Mouse (Mus musculus): ENCODE results near the gene Ccdc191. TPM values are rescaled to one million over a fixed set of nuclear protein-coding genes. Genes with fewer than 3 reads are reported as not detected.

Ccdc191 gene
- total and polyA plus RNA-seq, 2 experiments from 2014 or later = 0.04 to 5.8 TPM

DNA sequence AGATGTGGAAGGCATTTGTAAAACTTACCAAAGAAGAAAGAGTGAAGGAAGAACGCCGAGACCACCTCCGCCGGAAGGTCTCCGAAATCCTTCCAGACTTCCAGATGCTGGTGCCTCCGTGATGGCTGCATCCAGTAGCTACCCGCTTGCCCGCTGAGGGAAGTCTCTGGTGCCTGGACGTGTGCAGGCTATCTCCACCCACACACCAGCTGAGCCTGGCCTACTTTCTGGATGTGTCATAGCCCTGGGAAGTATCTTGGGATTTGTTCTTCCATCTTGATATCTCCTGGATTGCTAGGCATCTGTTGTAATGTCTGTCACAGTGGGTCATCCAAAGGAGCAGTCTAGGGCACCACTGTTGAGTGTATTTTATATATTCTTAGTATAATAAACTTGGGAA, 73.7 kb downstream of the Ccdc191 start:
- Histone ChIP-seq H3K27ac (ENCODE audit: low read depth) (no peak overlapping the region), H3K4me2 (ENCODE audit: low read depth, low read length) (no peak overlapping the region), H3K9me3 (replicated peaks; ENCODE audit: control insufficient read depth, low read length) (no peaks in the 10 kb centered on the region), H3K27me3 (ENCODE audit: control insufficient read depth, insufficient read depth, low read length) (no peaks in the 10 kb centered on the region), H3K36me3 (replicated peaks; ENCODE audit: control insufficient read depth, insufficient read depth, low read length) (peaks cover 8% of the 10 kb centered on the region), H3K4me1 (ENCODE audit: control insufficient read depth, insufficient read depth) (no peaks in the 10 kb centered on the region), H3K4me3 (ENCODE audit: low read depth, low read length) (no peak overlapping the region), H3K9ac (replicated peaks; ENCODE audit: low read depth, low read length) (no peak overlapping the region)
- ATAC-seq (ENCODE audit: insufficient read depth, low read depth) (no peak), DNase-seq (ENCODE audit: low spot score) (no peak)
- WGBS = 83% methylated on average over 9 of the region's 9 CpGs
- TF ChIP-seq CTCF (IDR thresholded peaks at IDR 0.05; ENCODE audit: low read depth) = no peak
- TF ChIP-seq EP300 (IDR thresholded peaks at IDR 0.05; ENCODE audit: low read depth) = no peak

DNA sequence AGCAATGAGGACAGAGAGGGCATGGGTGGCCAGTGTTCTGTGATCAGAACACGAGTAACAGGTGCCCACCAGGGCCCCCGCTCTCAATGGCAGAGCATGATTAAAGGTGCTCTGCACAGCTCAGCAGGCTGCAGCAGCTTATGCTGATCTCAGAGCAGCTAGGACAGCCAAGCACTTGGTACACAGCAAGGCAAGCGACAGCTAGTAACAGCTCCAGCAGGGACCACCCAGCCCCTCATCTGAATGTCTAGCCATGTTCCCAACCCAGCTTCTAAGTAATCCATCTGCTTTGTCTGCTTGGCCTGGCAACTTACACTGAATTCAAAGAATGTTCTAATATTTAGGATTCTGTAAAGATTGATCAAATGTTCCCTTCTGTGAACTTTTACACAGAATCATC, 74.2 kb downstream of the Ccdc191 start:
- TF ChIP-seq EP300 (IDR thresholded peaks at IDR 0.05; ENCODE audit: low read depth) (no peak), CTCF (IDR thresholded peaks at IDR 0.05; ENCODE audit: low read depth) (no peak)
- no peaks in the 10 kb centered on the region for H3K4me1 ChIP-seq (ENCODE audit: control insufficient read depth, insufficient read depth)
- 81% methylated on average over 3 of the region's 3 CpGs for WGBS
- no peaks in the 10 kb centered on the region for H3K27me3 ChIP-seq (ENCODE audit: control insufficient read depth, insufficient read depth, low read length)
- ATAC-seq (ENCODE audit: insufficient read depth, low read depth) (no peak), DNase-seq (ENCODE audit: low spot score) (no peak)
- no peak overlapping the region for H3K27ac ChIP-seq (ENCODE audit: low read depth)
- H3K9ac ChIP-seq (replicated peaks; ENCODE audit: low read depth, low read length) = no peak overlapping the region
- H3K4me2 ChIP-seq (ENCODE audit: low read depth, low read length) = no peak overlapping the region
- H3K36me3 ChIP-seq (replicated peaks; ENCODE audit: control insufficient read depth, insufficient read depth, low read length) = peaks cover 7% of the 10 kb centered on the region
- H3K9me3 ChIP-seq (replicated peaks; ENCODE audit: control insufficient read depth, low read length) = no peaks in the 10 kb centered on the region
- H3K4me3 ChIP-seq (ENCODE audit: low read depth, low read length) = no peak overlapping the region

DNA sequence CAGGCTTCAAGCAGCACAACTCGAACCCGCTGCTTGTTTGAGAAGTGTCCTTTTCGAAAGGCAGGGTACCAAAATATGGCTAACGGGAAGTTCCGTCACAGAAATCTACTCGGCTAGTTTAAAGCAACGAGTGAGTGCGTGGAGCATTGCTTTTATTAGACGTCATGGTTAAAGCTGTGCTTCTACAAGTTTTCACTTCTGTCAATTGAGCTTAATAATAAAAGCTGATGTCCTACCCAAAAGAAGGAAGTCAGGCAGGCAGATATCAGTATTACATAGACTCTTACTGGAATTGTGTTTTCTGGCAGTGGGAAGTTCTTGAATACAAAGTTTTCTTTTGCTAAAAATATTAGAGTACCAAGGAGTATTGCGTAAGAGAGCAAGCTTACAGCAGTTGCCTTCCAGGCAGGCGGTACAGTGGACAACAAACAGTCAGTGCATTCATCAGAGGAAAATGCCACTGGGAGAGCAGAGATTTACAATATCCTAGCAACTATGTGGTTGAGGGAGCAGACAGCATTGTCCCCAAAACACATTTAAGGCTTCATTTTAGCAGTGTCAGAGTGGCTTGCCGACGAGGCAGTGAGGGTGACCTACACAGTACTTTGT, 76.3 kb downstream of the Ccdc191 start:
- H3K4me2 ChIP-seq (ENCODE audit: low read depth, low read length) = no peak overlapping the region
- no peak for TF ChIP-seq CTCF (IDR thresholded peaks at IDR 0.05; ENCODE audit: low read depth)
- TF ChIP-seq EP300 (IDR thresholded peaks at IDR 0.05; ENCODE audit: low read depth) = no peak
- no peak overlapping the region for H3K9ac ChIP-seq (replicated peaks; ENCODE audit: low read depth, low read length)
- H3K9me3 ChIP-seq (replicated peaks; ENCODE audit: control insufficient read depth, low read length) = no peaks in the 10 kb centered on the region
- DNase-seq (ENCODE audit: low spot score) (no peak), ATAC-seq (ENCODE audit: insufficient read depth, low read depth) (no peak)
- 81% methylated on average over 13 of the region's 13 CpGs for WGBS
- H3K4me3 ChIP-seq (ENCODE audit: low read depth, low read length) = no peak overlapping the region
- no peaks in the 10 kb centered on the region for H3K36me3 ChIP-seq (replicated peaks; ENCODE audit: control insufficient read depth, insufficient read depth, low read length)
- no peaks in the 10 kb centered on the region for H3K27me3 ChIP-seq (ENCODE audit: control insufficient read depth, insufficient read depth, low read length)
- no peak overlapping the region for H3K27ac ChIP-seq (ENCODE audit: low read depth)
- H3K4me1 ChIP-seq (ENCODE audit: control insufficient read depth, insufficient read depth) = no peaks in the 10 kb centered on the region

DNA sequence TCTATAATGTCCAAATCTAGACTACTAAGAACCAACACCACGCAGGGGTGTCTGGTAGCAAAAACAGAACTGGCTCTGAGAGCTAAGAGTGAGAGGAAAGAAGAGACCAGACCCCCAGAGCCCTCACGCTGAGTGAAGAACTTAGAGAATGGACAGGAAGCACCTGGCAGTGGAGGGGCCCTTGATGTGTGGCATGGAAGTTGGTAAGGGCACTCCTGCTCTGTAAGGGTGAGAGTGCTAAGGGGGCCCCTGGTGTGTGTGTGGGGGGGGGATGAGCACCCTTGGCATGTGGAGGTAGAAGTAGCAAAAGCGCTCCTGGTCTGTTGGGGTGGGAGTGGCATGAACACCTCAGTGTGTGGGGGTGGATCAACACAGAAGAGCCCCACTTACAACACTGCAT, 80.8 kb downstream of the Ccdc191 start:
- Histone ChIP-seq H3K4me2 (ENCODE audit: low read depth, low read length) (no peak overlapping the region), H3K4me3 (ENCODE audit: low read depth, low read length) (no peak overlapping the region), H3K27ac (ENCODE audit: low read depth) (no peak overlapping the region), H3K4me1 (ENCODE audit: control insufficient read depth, insufficient read depth) (no peaks in the 10 kb centered on the region), H3K9ac (replicated peaks; ENCODE audit: low read depth, low read length) (no peak overlapping the region), H3K27me3 (ENCODE audit: control insufficient read depth, insufficient read depth, low read length) (no peaks in the 10 kb centered on the region), H3K9me3 (replicated peaks; ENCODE audit: control insufficient read depth, low read length) (no peaks in the 10 kb centered on the region), H3K36me3 (replicated peaks; ENCODE audit: control insufficient read depth, insufficient read depth, low read length) (no peaks in the 10 kb centered on the region)
- TF ChIP-seq EP300 (IDR thresholded peaks at IDR 0.05; ENCODE audit: low read depth) = no peak
- DNase-seq (ENCODE audit: low spot score) = no peak
- no peak for ATAC-seq (ENCODE audit: insufficient read depth, low read depth)
- WGBS = 73% methylated on average over 3 of the region's 3 CpGs

- no peak for TF ChIP-seq EP300 (IDR thresholded peaks at IDR 0.05; ENCODE audit: low read depth)
- TF ChIP-seq CTCF (IDR thresholded peaks at IDR 0.05; ENCODE audit: low read depth) = no peak
- Histone ChIP-seq H3K4me3 (ENCODE audit: low read depth, low read length) (no peak overlapping the region), H3K9me3 (replicated peaks; ENCODE audit: control insufficient read depth, low read length) (no peaks in the 10 kb centered on the region), H3K27me3 (ENCODE audit: control insufficient read depth, insufficient read depth, low read length) (no peaks in the 10 kb centered on the region), H3K36me3 (replicated peaks; ENCODE audit: control insufficient read depth, insufficient read depth, low read length) (no peaks in the 10 kb centered on the region), H3K27ac (ENCODE audit: low read depth) (no peak overlapping the region), H3K4me2 (ENCODE audit: low read depth, low read length) (no peak overlapping the region), H3K9ac (replicated peaks; ENCODE audit: low read depth, low read length) (no peak overlapping the region), H3K4me1 (ENCODE audit: control insufficient read depth, insufficient read depth) (no peaks in the 10 kb centered on the region)
- ATAC-seq (ENCODE audit: insufficient read depth, low read depth) (no peak), DNase-seq (ENCODE audit: low spot score) (no peak)
- whole genome bisulfite sequencing = 93% methylated on average over 11 of the region's 11 CpGs
These were observed 81.6 kb downstream of the Ccdc191 start for GRCm38 (mm10) chr16:43971189-43971588.

DNA sequence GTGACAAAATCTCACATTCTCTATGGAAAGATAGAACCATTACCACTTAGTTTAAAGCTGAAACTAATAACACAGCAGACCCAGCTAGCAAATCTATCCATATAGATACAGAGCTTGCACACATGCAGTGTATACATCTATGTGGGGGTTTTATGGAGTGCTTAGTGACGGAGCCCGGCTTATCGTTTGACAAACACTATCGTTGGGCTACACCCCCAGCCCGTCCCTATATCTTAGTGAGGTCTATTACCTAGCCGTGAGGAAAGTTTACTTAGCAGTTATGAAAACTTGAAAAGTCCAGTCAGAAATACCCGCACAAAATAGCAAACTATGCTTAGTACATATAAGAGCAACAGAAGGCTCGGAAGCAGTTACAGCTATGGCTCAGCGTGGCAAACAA, 82.1 kb downstream of the Ccdc191 start:
- DNase-seq (ENCODE audit: low spot score) = no peak
- H3K4me1 ChIP-seq (ENCODE audit: control insufficient read depth, insufficient read depth) = no peaks in the 10 kb centered on the region

More for the DNA sequence above, 82.1 kb downstream of the Ccdc191 start:
- no peaks in the 10 kb centered on the region for H3K9me3 ChIP-seq (replicated peaks; ENCODE audit: control insufficient read depth, low read length)
- no peak overlapping the region for H3K27ac ChIP-seq (ENCODE audit: low read depth)
- no peaks in the 10 kb centered on the region for H3K27me3 ChIP-seq (ENCODE audit: control insufficient read depth, insufficient read depth, low read length)
- no peak for ATAC-seq (ENCODE audit: insufficient read depth, low read depth)
- no peaks in the 10 kb centered on the region for H3K36me3 ChIP-seq (replicated peaks; ENCODE audit: control insufficient read depth, insufficient read depth, low read length)
- TF ChIP-seq EP300 (IDR thresholded peaks at IDR 0.05; ENCODE audit: low read depth) (no peak), CTCF (IDR thresholded peaks at IDR 0.05; ENCODE audit: low read depth) (no peak)
- no peak overlapping the region for H3K4me3 ChIP-seq (ENCODE audit: low read depth, low read length)
- WGBS = 89% methylated on average over 9 of the region's 9 CpGs
- H3K9ac ChIP-seq (replicated peaks; ENCODE audit: low read depth, low read length) = no peak overlapping the region
- H3K4me2 ChIP-seq (ENCODE audit: low read depth, low read length) = no peak overlapping the region
